Mouse (Mus musculus) stomach, postnatal 0 days (tissue): ENCODE data around the gene Ms4a2.

Experiments
- CTCF ChIP-seq: IDR thresholded peaks from 2 replicates; pipeline ENCODE4 v1.5.1; 2016; ENCODE audit warnings: antibody characterized with exemption, low read depth, mild to moderate bottlenecking, moderate library complexity
- EP300 ChIP-seq: optimal IDR thresholded peaks from 2 replicates; pipeline ENCODE3; 2016; ENCODE audit warnings: antibody characterized with exemption

GRCm38 (mm10) chr19:11640732-11641131 is 17.2 kb upstream of the Ms4a2 start, which contains the start of gene Ms4a3:
- TF ChIP-seq CTCF (no peak), EP300 (no peak)
